Mouse (Mus musculus): ENCODE data around the gene Uroc1. TPM values are rescaled to one million over a fixed set of nuclear protein-coding genes. Genes with fewer than 3 reads are reported as not detected.

Gene Uroc1
- polyA plus RNA-seq, 1 experiment from 2014 or later = 6.3 TPM

DNA sequence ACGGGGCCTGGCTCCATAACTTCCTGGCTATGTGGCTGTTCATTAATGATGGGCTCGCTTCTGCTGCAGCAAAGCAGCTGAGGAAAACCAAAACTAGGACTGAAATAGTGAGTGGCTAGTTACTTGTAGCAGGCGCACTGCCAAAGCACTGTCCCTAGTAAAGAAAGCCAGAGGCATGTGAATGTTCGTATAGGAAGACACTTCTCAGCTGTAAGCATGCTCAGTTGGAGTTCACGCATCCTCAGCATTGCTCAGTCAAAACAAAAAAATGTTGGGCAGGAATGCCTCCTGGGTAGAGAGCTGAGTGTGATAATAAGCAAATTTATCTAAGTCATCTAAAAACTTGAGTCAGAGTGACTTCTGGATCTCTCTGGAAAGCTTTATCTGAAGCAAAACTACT is 25.1 kb downstream of the Uroc1 start:
- Histone ChIP-seq H3K27ac (no peak overlapping the region), H3K4me1 (replicated peaks) (peaks cover 7% of the 10 kb centered on the region; the same call in 1 of the 2 replicates), H3K9ac (no peak overlapping the region), H3K27me3 (no peaks in the 10 kb centered on the region), H3K4me3 (replicated peaks) (no peak overlapping the region), H3K4me2 (no peak overlapping the region), H3K9me3 (replicated peaks) (no peaks in the 10 kb centered on the region), H3K36me3 (no peaks in the 10 kb centered on the region)
- no peak for ATAC-seq (ENCODE audit: low read depth)
- WGBS (ENCODE audit: insufficient replicate concordance) = 54% methylated on average over 5 of the region's 5 CpGs
- no peak for DNase-seq

DNA sequence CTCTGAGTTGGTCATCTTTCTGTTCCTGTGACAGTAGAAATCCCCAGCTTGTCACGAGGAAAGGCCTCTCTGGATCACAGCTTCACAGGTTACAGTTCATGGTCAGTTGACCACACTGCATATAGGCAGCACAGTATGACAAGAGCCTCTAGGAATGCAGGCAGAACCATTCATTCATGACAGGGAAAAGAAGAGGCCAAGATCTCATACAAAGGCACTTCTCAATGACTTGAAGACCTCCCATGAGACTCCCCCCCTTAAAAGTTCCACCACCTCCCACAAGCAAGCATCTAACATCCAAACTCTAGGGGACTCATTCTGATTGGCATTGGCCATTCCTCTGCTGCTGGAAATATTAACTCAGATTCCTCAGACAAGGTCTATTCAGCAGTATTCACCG is 26.4 kb downstream of the Uroc1 start:
- WGBS (ENCODE audit: insufficient replicate concordance) = 49% methylated on average over 2 of the region's 2 CpGs
- no peak for DNase-seq

DNA sequence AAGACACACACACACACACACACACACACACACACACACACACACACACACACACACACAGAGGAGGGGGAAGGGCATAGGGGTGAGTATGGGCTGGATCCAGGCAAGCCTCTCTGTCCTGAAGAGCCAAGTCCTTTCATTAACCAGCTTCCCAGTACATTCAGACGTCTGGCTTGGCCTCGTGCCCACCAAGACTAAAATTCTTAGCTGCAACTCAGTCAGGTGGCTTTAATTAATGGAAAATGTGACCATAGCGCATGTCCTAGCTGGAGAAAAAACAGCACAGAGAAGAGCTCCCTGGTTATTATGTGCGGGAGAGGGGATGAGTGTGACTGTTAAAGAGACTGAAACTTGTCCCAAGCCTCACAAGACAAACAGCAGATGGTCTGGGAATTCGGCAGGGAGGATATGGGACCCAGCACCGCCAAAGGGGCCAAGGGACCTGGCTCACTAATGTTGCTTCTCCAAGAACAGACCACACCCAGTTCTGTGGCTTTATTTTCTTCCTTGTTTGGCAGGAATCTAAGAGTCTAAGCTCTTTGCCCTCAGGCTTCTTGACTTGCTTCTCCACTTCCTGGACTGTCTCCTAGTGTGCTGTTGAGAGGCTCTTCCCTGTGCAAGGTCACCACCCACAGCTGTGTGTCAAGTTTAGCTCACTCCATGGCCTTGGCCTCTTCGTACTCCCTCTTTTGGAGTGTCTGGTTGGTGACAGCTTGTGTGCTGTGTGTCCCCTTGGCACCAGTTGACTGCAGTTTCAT is 27.1 kb downstream of the Uroc1 start:
- ATAC-seq (ENCODE audit: low read depth) = no peak
- WGBS (ENCODE audit: insufficient replicate concordance) = 50% methylated on average over 7 of the region's 7 CpGs
- H3K27ac ChIP-seq = no peak overlapping the region

More for the DNA sequence above, 26.4 kb downstream of the Uroc1 start:
- no peak for ATAC-seq (ENCODE audit: low read depth)
- H3K36me3 ChIP-seq = no peaks in the 10 kb centered on the region
- H3K9me3 ChIP-seq (replicated peaks) = no peaks in the 10 kb centered on the region
- H3K4me1 ChIP-seq (replicated peaks) = peaks cover 7% of the 10 kb centered on the region; the same call in 1 of the 2 replicates
- H3K27ac ChIP-seq = no peak overlapping the region
- no peak overlapping the region for H3K9ac ChIP-seq
- no peak overlapping the region for H3K4me3 ChIP-seq (replicated peaks)
- no peaks in the 10 kb centered on the region for H3K27me3 ChIP-seq
- no peak overlapping the region for H3K4me2 ChIP-seq

DNA sequence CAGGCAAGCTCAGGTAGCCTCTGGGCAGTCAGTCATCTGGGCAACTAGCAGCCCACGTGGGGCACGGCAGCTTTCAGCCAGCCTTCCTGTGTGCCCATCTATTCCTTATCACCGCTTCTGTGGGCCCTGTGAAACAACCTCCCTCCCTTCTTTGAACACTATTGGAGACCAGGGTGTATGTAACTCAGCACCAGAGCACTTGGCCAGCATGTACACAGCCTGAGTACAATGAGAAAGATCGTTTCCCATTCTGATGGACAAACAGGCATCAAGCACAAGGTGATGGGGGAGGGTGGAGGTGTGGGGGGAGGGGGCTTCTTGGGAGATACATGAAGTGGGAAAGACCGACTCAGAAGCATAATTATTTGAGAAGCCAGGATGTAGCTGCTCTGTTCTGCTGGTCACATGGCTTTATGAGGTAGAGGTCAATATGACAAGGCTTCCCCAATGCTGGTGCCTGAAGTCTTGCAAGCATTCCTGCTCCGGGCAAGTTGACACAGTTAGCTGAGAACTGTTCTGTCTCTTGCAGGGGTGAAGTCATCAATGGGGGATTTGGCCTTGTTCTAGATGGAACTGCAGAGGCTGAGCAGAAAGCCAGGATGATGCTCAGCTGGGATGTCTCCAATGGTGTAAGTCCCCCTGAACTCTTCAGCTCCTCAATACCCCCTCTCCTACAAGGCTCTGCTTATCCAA is 28.0 kb downstream of the Uroc1 start:
- no peak overlapping the region for H3K4me3 ChIP-seq (replicated peaks)
- ATAC-seq (ENCODE audit: low read depth) (no peak), DNase-seq (no peak)
- no peak overlapping the region for H3K4me2 ChIP-seq
- H3K36me3 ChIP-seq = no peaks in the 10 kb centered on the region
- H3K9me3 ChIP-seq (replicated peaks) = no peaks in the 10 kb centered on the region
- no peak overlapping the region for H3K27ac ChIP-seq
- H3K9ac ChIP-seq = no peak overlapping the region
- H3K4me1 ChIP-seq (replicated peaks) = peaks cover 7% of the 10 kb centered on the region; the same call in 1 of the 2 replicates
- no peaks in the 10 kb centered on the region for H3K27me3 ChIP-seq
- whole genome bisulfite sequencing (ENCODE audit: insufficient replicate concordance) = 62% methylated on average over 6 of the region's 6 CpGs

More for the DNA sequence above, 27.1 kb downstream of the Uroc1 start:
- no peak for DNase-seq
- Histone ChIP-seq H3K36me3 (no peaks in the 10 kb centered on the region), H3K9me3 (replicated peaks) (no peaks in the 10 kb centered on the region), H3K27me3 (no peaks in the 10 kb centered on the region), H3K4me3 (replicated peaks) (no peak overlapping the region), H3K4me1 (replicated peaks) (peaks cover 7% of the 10 kb centered on the region; the same call in 1 of the 2 replicates), H3K9ac (no peak overlapping the region), H3K4me2 (no peak overlapping the region)

DNA sequence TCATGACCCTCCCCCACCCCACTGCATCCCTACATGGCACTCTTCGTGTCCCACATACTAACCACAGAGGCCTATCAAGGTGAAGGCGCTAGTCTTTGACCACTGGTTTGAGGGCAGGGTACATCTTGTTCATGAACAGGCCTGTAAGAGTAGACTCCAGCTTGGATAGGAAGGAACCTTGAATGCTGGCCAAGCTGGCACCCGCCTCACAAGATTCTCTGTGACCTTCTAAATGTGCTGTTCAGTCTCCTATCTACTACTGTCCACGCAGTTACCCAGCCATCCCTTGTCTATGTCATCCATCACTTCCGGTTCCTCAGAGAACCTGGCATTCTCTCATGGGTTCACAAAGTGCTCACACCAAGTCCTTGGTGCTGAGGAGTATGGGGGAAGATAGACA is 30.2 kb downstream of the Uroc1 start:
- ATAC-seq (ENCODE audit: low read depth) (no peak), DNase-seq (no peak)
- Histone ChIP-seq H3K36me3 (no peaks in the 10 kb centered on the region), H3K4me3 (replicated peaks) (no peak overlapping the region), H3K9me3 (replicated peaks) (no peaks in the 10 kb centered on the region), H3K4me1 (replicated peaks) (peaks cover 7% of the 10 kb centered on the region; the same call in 1 of the 2 replicates), H3K4me2 (no peak overlapping the region), H3K27ac (no peak overlapping the region), H3K27me3 (no peaks in the 10 kb centered on the region), H3K9ac (no peak overlapping the region)
- 54% methylated on average over 5 of the region's 5 CpGs for WGBS (ENCODE audit: insufficient replicate concordance)

DNA sequence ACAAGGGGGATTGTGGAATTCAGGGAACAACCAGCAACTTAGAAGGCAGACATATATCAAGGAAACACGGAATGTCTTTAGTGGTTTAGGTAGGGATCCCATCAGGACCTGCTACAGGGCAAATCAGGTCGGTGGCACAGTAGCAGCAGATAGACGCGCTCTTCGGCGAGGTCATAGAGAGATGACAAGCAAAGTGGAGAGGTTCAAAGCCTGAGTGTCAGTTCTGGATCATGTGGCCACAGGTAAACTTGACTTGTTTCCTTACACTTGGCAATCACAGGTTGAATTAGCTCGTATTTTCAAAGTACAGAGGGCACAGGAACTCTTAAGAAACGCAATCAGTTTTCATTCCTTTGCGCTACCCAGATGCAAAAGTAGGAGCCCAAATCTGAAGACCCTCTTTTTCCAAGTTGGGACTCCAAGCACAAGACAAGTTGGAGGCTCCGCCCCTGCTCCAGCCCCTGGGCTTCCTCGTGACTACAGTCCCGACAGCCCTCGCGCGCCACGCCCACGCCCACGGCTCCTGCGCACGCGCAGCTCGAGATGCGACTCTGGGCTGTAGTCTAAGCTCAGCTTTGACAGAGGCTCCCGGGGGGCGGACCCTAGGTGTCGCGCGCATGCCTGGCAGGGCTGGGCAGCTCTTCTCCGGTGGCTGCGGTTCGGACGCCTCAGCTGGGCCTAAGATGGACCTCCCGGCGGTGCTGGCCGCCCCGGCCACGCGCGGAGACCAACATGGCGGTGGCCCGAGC is 36.1 kb downstream of the Uroc1 start, which contains the start of gene Zxdc:
Gene Zxdc (plus strand): TSS at position 517 of the 749 bp plus-strand sequence.
- peak within 1 kb of the TSS; percentile 93 for H3K4me3 ChIP-seq (replicated peaks)
- ATAC-seq (ENCODE audit: low read depth) (peak; percentile 95), DNase-seq (peak; percentile 97)
- peak within 1 kb of the TSS; percentile 97 for H3K4me2 ChIP-seq
- peak within 1 kb of the TSS; percentile 73 for H3K27ac ChIP-seq
- 4% methylated on average over 41 of the region's 41 CpGs for WGBS (ENCODE audit: insufficient replicate concordance)
- H3K27me3 ChIP-seq = no peaks in the 10 kb centered on the region
- peaks cover 16% of the 10 kb centered on the region for H3K36me3 ChIP-seq
- H3K9ac ChIP-seq = peak within 1 kb of the TSS; percentile 87
- peaks cover 45% of the 10 kb centered on the region for H3K4me1 ChIP-seq (replicated peaks)
- H3K9me3 ChIP-seq (replicated peaks) = no peaks in the 10 kb centered on the region

DNA sequence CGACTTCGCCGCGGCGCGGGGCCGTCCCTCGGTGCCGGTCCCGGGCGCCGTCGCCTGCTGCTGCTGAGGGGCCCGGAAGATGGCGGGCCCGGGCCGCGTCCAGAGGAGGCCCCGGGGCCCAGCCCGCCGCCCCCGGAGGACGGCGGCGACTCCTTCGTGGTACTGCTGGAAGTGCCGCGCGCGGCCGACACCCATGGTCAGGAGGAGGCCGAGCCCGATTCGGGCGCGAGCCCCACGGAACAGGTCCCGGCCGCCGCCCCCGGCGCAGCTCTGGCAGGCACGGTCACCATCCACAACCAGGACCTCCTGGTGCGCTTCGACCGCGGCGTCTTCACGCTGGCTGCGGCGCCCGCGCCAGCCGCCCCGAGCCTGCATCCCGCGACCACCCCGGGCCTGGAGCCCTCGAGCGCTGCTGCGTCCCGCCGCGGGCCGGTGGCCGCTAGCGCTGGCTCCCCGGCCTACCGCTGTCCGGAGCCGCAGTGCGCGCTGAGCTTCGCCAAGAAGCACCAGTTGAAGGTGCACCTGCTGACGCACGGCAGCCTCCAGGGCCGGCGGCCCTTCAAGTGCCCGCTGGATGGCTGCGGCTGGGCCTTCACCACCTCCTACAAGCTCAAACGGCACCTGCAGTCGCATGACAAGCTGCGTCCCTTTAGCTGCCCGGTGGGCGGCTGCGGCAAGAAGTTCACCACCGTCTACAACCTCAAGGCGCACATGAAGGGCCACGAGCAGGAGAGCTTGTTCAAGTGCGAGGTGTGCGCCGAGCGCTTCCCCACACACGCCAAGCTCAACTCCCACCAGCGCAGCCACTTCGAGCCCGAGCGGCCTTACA is 36.9 kb downstream of the Uroc1 start:
- H3K9ac ChIP-seq = peak overlapping the region; percentile 87
- H3K9me3 ChIP-seq (replicated peaks) = no peaks in the 10 kb centered on the region
- no peaks in the 10 kb centered on the region for H3K27me3 ChIP-seq
- peaks cover 21% of the 10 kb centered on the region for H3K36me3 ChIP-seq
- H3K4me3 ChIP-seq (replicated peaks) = peak overlapping the region; percentile 93
- peak overlapping the region; percentile 97 for H3K4me2 ChIP-seq
- under 1% methylated on average over 67 of the region's 98 CpGs for WGBS (ENCODE audit: insufficient replicate concordance)
- peak; percentile 70 for ATAC-seq (ENCODE audit: low read depth)
- H3K4me1 ChIP-seq (replicated peaks) = peaks cover 53% of the 10 kb centered on the region
- H3K27ac ChIP-seq = peak overlapping the region; percentile 73
- peak; percentile 28 for DNase-seq

DNA sequence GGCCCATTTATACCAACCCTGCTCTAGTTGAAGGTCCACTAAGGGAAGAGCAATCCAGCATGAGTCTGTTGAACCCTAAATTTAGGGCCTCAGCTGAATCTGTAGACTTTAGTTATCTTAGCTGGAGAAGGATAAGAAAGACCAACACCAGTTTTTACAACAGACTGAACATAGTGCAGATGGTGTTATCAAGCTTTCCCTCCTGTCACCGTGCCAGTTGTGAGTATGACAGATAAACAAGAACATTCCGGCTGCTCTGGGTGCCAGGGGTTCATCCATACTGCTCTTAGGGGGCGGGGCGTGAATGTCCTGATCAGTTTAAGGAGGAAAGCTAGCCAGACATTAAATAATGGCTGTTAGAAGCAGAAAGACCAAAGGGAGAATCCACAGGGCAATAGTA is 41.6 kb downstream of the Uroc1 start:
- peak; percentile 78 for DNase-seq
- H3K36me3 ChIP-seq = peaks cover 55% of the 10 kb centered on the region
- no peaks in the 10 kb centered on the region for H3K27me3 ChIP-seq
- 18% methylated on average over 4 of the region's 4 CpGs for WGBS (ENCODE audit: insufficient replicate concordance)
- peak overlapping the region; percentile 82 for H3K27ac ChIP-seq
- H3K9me3 ChIP-seq (replicated peaks) = no peaks in the 10 kb centered on the region
- H3K4me2 ChIP-seq = peak overlapping the region; percentile 40
- H3K4me1 ChIP-seq (replicated peaks) = peaks cover 62% of the 10 kb centered on the region
- H3K4me3 ChIP-seq (replicated peaks) = no peak overlapping the region
- ATAC-seq (ENCODE audit: low read depth) = peak; percentile 95
- peak overlapping the region; percentile 24 for H3K9ac ChIP-seq

DNA sequence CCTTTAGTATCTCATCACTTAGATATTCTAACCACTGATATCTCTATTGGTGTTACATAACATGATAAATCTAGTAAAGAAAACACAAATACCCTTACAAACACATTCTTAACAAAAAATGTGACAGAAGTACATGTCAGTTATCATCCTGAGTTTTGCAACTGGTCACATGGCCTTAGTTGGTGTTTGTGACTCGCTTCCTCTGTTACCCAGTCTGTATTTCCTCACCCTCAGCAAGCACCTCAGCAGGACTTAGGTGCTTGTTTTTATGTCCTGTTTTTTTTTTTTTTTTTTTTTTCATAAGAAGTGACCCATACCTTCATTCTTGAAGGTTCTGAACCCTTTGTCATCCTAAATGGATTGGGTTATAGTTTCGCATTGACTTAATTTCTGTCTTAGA is 44.6 kb downstream of the Uroc1 start:
- 83% methylated on average over 2 of the region's 2 CpGs for WGBS (ENCODE audit: insufficient replicate concordance)
- H3K4me2 ChIP-seq = no peak overlapping the region

DNA sequence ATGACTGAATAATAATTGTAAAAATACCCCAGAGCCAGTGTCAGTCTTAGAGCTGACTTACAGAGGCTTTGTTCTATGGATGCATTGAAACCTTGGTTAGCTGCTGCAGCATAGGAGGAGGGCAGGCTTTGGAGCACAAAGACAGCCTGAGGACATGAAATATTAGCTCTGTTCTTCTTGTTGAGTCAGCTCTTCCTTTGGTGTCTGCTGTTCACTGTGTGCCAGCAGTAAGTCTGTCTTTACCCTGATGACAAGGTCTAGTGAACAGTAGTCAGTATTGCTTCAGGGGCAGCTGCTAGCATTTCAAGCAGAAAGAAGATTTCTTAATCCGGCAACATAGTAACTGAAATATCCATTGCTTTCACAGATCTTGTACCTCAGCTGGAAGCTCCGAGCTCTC is 48.4 kb downstream of the Uroc1 start:
- Histone ChIP-seq H3K4me1 (replicated peaks) (no peaks in the 10 kb centered on the region; the same call in 1 of the 2 replicates), H3K36me3 (peaks cover 71% of the 10 kb centered on the region), H3K27me3 (no peaks in the 10 kb centered on the region), H3K9me3 (replicated peaks) (no peaks in the 10 kb centered on the region), H3K27ac (no peak overlapping the region), H3K4me3 (replicated peaks) (no peak overlapping the region), H3K4me2 (no peak overlapping the region), H3K9ac (no peak overlapping the region)
- DNase-seq = no peak
- 82% methylated on average over 2 of the region's 2 CpGs for WGBS (ENCODE audit: insufficient replicate concordance)
- no peak for ATAC-seq (ENCODE audit: low read depth)

More for the DNA sequence above, 44.6 kb downstream of the Uroc1 start:
- Histone ChIP-seq H3K9me3 (replicated peaks) (no peaks in the 10 kb centered on the region), H3K27me3 (no peaks in the 10 kb centered on the region), H3K4me3 (replicated peaks) (no peak overlapping the region), H3K36me3 (peaks cover 79% of the 10 kb centered on the region), H3K9ac (no peak overlapping the region), H3K27ac (no peak overlapping the region), H3K4me1 (replicated peaks) (peaks cover 35% of the 10 kb centered on the region)
- no peak for DNase-seq
- no peak for ATAC-seq (ENCODE audit: low read depth)
